ENCODE assay signal across 12 mouse cellular contexts in genomic region chr10:93171182-93171855, GRCm38 (mm10). TPM values are rescaled to one million over a fixed set of nuclear protein-coding genes. Genes with fewer than 3 reads are reported as not detected.
A peak's percentile ranks its signal among the peaks of the same experiment; 100 is the strongest.
DNase-seq lines count a peak whose midpoint lies in the region; ATAC-seq and TF ChIP-seq lines count a peak whose summit lies in the region.
"Had no signal": no experiment of that assay in that cellular context is flagged by ENCODE, and none has a peak within 500 bp of the region (broad histone marks: within the 10 kb centered on the region; RNA-seq: fewer than 3 reads in every experiment).

No protein-coding gene starts in this region.

- H3K4me1 ChIP-seq in hindbrain, embryonic 16.5 days (ENCODE audit: control insufficient read depth, insufficient read depth, low read depth, low read length) = peaks cover 9% of the 10 kb centered on the region
- H3K4me1 ChIP-seq in hindbrain, embryonic 12.5 days = peaks cover 10% of the 10 kb centered on the region
- H3K4me1 ChIP-seq in G1E (ENCODE audit: insufficient read depth, low read depth, low read length) = peaks cover 64% of the 10 kb centered on the region
- H3K4me1 ChIP-seq in kidney, embryonic 14.5 days (ENCODE audit: control insufficient read depth, insufficient read depth, low read length) = peaks cover 7% of the 10 kb centered on the region

- no peaks in the 10 kb centered on the region for H3K36me3 ChIP-seq in hindbrain, embryonic 16.5 days (ENCODE audit: control insufficient read depth, insufficient read depth, low read length)
- 0 out of 2 replicates have a peak, but pooled peaks cover 7% of the 10 kb centered on the region for H3K36me3 ChIP-seq in hindbrain, embryonic 12.5 days
- peaks cover 39% of the 10 kb centered on the region for H3K36me3 ChIP-seq in G1E (replicated peaks)
- H3K36me3 ChIP-seq in kidney, embryonic 14.5 days (ENCODE audit: control insufficient read depth, insufficient read depth, low read length) = no peaks in the 10 kb centered on the region
- H3K36me3 ChIP-seq: heart, embryonic 15.5 days had no signal

- H3K27me3 ChIP-seq in hindbrain, embryonic 16.5 days (replicated peaks; ENCODE audit: control insufficient read depth, insufficient read depth, low read length) = no peaks in the 10 kb centered on the region
- H3K27me3 ChIP-seq in hindbrain, embryonic 12.5 days = no peaks in the 10 kb centered on the region
- no peaks in the 10 kb centered on the region for H3K27me3 ChIP-seq in G1E (ENCODE audit: insufficient read depth, low read length)
- no peaks in the 10 kb centered on the region for H3K27me3 ChIP-seq in kidney, embryonic 14.5 days (ENCODE audit: control insufficient read depth, insufficient read depth, low read length)
- H3K27me3 ChIP-seq: heart, embryonic 15.5 days had no signal

- WGBS in hindbrain, embryonic 16.5 days = 71% methylated on average over 6 of the region's 6 CpGs
- 76% methylated on average over 6 of the region's 6 CpGs for WGBS in hindbrain, embryonic 12.5 days
- WGBS in kidney, embryonic 14.5 days = 85% methylated on average over 6 of the region's 6 CpGs

- no peak for TF ChIP-seq CTCF in G1E (IDR thresholded peaks at IDR 0.05; ENCODE audit: low read depth, low read length)

- no peaks in the 10 kb centered on the region for H3K9me3 ChIP-seq in hindbrain, embryonic 16.5 days (ENCODE audit: control insufficient read depth, low read length)
- H3K9me3 ChIP-seq in hindbrain, embryonic 12.5 days (replicated peaks) = no peaks in the 10 kb centered on the region
- H3K9me3 ChIP-seq in G1E (replicated peaks) = peaks cover 2% of the 10 kb centered on the region; the same call in 1 of the 2 replicates
- no peaks in the 10 kb centered on the region for H3K9me3 ChIP-seq in kidney, embryonic 14.5 days (ENCODE audit: control insufficient read depth, low read length)
- H3K9me3 ChIP-seq: heart, embryonic 15.5 days had no signal

- H3K27ac ChIP-seq in hindbrain, embryonic 16.5 days (ENCODE audit: low read depth, low read length) = no peak overlapping the region
- H3K27ac ChIP-seq in hindbrain, embryonic 12.5 days = no peak overlapping the region
- no peak overlapping the region for H3K27ac ChIP-seq in kidney, embryonic 14.5 days (ENCODE audit: low read depth, low read length)
- H3K27ac ChIP-seq: heart, embryonic 15.5 days had no signal

- H3K9ac ChIP-seq in hindbrain, embryonic 16.5 days (ENCODE audit: low read depth, low read length) = no peak overlapping the region
- H3K9ac ChIP-seq in hindbrain, embryonic 12.5 days = no peak overlapping the region
- H3K9ac ChIP-seq in kidney, embryonic 14.5 days (ENCODE audit: low read depth, low read length) = no peak overlapping the region
- H3K9ac ChIP-seq: heart, embryonic 15.5 days had no signal

- peak; percentile 45; the same call in 1 of the 2 replicates for ATAC-seq in hindbrain, embryonic 16.5 days
- no peak for ATAC-seq in hindbrain, embryonic 12.5 days (ENCODE audit: low FRiP score)
- ATAC-seq in G1E (ENCODE audit: extremely low read depth, insufficient number of reproducible peaks, low FRiP score, poor library complexity, severe bottlenecking) = peak; percentile 29; the same call in 1 of the 2 replicates
- ATAC-seq in megakaryocyte-erythroid progenitor cell, adult 5-6 weeks (replicated peaks; ENCODE audit: low FRiP score, low TSS enrichment, poor library complexity, severe bottlenecking) = 0 out of 2 replicates have a peak, but pooled peaks have one; percentile 8
- ATAC-seq in kidney, embryonic 14.5 days (ENCODE audit: low FRiP score, low TSS enrichment) = no peak

- no peak overlapping the region for H3K4me3 ChIP-seq in hindbrain, embryonic 16.5 days (ENCODE audit: low read length)
- H3K4me3 ChIP-seq in hindbrain, embryonic 12.5 days = no peak overlapping the region
- no peak overlapping the region for H3K4me3 ChIP-seq in G1E (ENCODE audit: low read depth, low read length)
- H3K4me3 ChIP-seq in kidney, embryonic 14.5 days (ENCODE audit: low read length) = no peak overlapping the region
- H3K4me3 ChIP-seq: heart, embryonic 15.5 days had no signal

- peak; percentile 88 for DNase-seq in 416B (ENCODE audit: low read depth)
- no peak for DNase-seq in G1E (ENCODE audit: low spot score)
- no peak for DNase-seq in right cerebral cortex, adult 2 months (ENCODE audit: low spot score in 2 of 2)
- no peak for DNase-seq in layer of hippocampus, adult 8-10 months (ENCODE audit: low spot score in 2 of 2)
- DNase-seq: kidney, postnatal 36 days; lung, postnatal 4 days; retina, postnatal 1 day had no signal

- no peak overlapping the region for H3K4me2 ChIP-seq in hindbrain, embryonic 16.5 days (ENCODE audit: low read length)
- no peak overlapping the region for H3K4me2 ChIP-seq in hindbrain, embryonic 12.5 days (replicated peaks)
- no peak overlapping the region for H3K4me2 ChIP-seq in kidney, embryonic 14.5 days (replicated peaks; ENCODE audit: low read depth, low read length)
- H3K4me2 ChIP-seq: heart, embryonic 15.5 days had no signal

RNA-seq across cellular contexts. Expression of gene Cdk17, which starts 10.6 kb away (rescaled TPM):
- 31.6 and 38.3 TPM in 2 replicates for polyA plus RNA-seq in hindbrain, embryonic 16.5 days (2015; fragmentation: Nextera tagmentation; extraction: Ambion mirVana)
- polyA plus RNA-seq in hindbrain, embryonic 12.5 days (2016; fragmentation: Nextera tagmentation; extraction: Ambion mirVana) = 49.7 and 49.8 TPM in 2 replicates
- total RNA-seq in G1E (2014; fragmentation: Nextera tagmentation) (123 and 138 TPM in 2 replicates), G1E (2017) (91.0 and 95.6 TPM in 2 replicates)
- 4.9 and 6.5 TPM in 2 replicates for polyA plus RNA-seq in G1E (2012)
- total RNA-seq in megakaryocyte-erythroid progenitor cell, adult 5-6 weeks (2014; fragmentation: Nextera tagmentation) = 48.0 and 71.7 TPM in 2 replicates
- 69.4 and 88.0 TPM in 2 replicates for total RNA-seq in megakaryocyte-erythroid progenitor cell, adult 5-6 weeks (2017)
- 17.0 and 24.8 TPM in 2 replicates for polyA plus RNA-seq in kidney, embryonic 14.5 days (2014; fragmentation: Nextera tagmentation; extraction: Ambion mirVana)
- total RNA-seq in layer of hippocampus, adult 8-10 months (2022) = 100 to 1,000 TPM; 169 to 201 (median 193) TPM

Comparison
In these comparisons a context has a peak if more than half of its experiments do, and no peak if none do; other contexts are left out.
1. ATAC-seq: peak in hindbrain, embryonic 16.5 days (single experiment), G1E (single experiment) and megakaryocyte-erythroid progenitor cell, adult 5-6 weeks (single experiment); none in hindbrain, embryonic 12.5 days (single experiment) and kidney, embryonic 14.5 days (single experiment).